Mouse (Mus musculus) heart, postnatal 36 days (tissue): ENCODE results near the gene Adamts18. TPM values are rescaled to one million over a fixed set of nuclear protein-coding genes. Genes with fewer than 3 reads are reported as not detected.

Experiments
- DNase-seq, 2 experiments: peaks; one replicate each; pipeline ENCODE4 v3.0.0; 2021 to 2022
- intact Hi-C: fragments of 180-260 bp; cut with DNase I; formaldehyde crosslinking; loops from one replicate; pipeline ENCODE4 v1.15.1; 2025
- total RNA-seq, 2 experiments: library from RNA; stranded (reverse); gene quantifications; 2 replicates each; pipeline ENCODE4 v1.2.3; 2021

Adamts18 gene
- total RNA-seq, 2 experiments from 2014 or later, result not detected

DNA sequence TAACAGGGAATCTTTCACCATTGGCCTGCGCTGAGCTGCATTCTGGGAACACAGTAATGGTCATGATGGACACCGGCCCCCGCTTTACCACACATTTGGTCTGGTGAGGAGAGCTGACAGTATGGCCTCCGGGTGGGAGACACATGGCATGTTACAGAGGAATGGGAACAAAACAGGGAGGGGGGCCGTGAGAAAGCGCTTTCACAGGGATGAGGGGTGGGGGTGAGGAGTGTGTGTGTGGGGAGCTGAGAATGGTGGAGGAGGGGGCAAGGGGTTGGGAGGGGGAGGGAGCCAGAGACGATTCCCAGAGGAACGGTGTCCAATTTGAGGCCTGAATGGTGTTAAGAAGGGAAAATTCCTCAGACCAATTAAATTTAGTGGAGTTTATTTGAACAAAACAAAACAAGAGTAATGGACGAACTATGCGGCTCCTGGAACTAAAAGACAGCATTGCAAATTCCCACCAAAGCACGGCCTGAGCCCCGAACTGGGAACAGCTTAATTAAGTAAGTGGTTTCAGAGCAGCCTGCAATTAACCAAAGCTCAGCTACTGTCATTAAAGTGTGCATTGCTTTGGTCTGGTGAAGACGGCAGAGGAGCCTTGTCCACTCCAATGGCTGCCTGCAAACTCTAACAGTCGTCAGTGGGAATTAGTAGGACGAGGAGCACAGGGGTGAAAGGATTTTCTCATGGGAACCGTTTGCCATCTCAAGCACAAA is 181.7 kb downstream of the Adamts18 start:
- intact Hi-C loops, result loop anchor here (10.0 kb wide), 1 partner anchor 468 kb away; the partner anchor contains the start of gene Nudt7
- no peak for DNase-seq

DNA sequence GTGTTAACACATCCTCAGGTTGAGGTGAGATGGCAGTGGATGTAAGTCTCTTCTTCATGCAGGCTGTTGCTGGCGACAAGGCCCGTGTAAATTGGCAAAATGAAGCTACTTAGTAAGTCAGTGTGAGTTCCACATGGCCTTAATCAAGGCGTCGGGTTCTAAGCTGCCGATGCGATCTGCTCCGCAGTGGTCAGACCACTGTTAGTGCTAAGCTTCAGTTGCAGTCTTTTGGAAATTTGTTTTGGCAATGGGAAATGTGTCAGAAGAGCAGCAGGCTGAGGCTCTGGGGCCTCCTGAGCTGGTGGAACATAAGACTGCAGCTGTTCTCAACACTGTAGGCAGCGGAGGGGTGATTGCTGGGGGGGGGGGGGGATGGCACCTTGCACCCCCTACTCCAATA is 182.6 kb downstream of the Adamts18 start:
- no peak for DNase-seq
- intact Hi-C loops, result loop anchor here (2.0 to 10.0 kb wide), 3 partner anchors 185 to 469 kb away; partner anchors contain the start of gene Nudt7

DNA sequence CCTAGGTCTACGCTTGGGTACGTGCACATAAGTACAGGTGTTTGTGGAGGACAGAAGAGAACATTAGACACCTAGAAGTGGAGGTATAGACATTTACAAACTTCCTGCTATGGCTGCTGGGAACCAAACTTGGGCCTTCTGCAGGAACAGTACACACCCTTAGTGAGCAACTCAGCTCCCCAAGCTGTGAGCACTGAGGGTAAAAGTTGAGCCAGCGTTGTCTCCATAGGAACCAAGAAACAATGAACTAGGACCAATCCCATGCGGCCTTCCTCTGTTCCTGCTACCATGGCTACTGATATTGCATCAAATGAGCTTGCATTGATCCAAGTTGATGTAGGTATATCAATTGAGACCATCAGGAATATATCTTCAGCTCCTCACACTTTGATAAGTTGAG is 183.5 kb downstream of the Adamts18 start:
- intact Hi-C loops, result loop anchor here (2.0 to 10.0 kb wide), 3 partner anchors 186 to 470 kb away; partner anchors contain the start of gene Nudt7

DNA sequence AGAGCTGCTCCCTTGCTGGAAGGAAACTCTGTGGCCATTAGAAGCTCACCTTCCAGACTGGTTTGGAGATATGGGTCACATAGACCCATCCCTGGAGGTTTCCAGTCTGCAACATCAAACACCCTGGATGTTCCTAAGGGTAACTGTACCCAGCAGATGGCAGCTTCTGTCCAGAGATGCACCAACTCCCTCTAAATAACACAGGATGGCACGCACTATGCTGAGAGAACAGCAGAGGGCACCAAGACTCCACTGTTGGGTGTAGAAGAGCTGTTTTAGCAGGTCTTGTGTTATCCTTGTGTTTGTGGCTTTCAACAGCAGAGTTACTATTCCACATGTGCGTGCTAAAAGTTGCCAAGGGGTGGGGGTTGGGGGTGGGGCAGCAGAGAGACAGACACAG is 184.0 kb downstream of the Adamts18 start:
- DNase-seq, result peak; percentile 67 to 76
- intact Hi-C loops, result loop anchor here (1.0 to 10.0 kb wide), 6 partner anchors 186 to 773 kb away; partner anchors contain the start of genes Nudt7 and Wwox

More for the DNA sequence above, 183.5 kb downstream of the Adamts18 start:
- no peak for DNase-seq

DNA sequence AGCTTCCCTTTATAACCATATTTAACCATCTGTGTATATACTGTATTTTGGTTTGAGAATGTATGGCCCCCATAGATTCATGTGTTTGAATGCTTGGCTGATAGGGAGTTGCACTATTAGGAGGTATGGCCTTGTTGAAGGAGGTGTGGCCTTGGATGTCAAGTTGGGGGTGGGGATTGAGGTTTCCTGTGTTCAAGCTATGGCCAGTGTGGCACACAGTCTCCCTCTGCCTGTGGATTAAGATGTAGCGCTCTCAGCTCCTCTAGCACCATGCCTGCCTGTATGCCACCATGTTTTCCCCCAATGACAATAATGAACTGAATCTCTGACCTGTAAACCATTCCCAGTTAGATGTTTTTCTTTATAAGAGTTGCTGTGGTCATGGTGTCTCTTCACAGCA is 188.4 kb downstream of the Adamts18 start:
- no peak for DNase-seq
- intact Hi-C loops, result loop anchor here (5.0 to 10.0 kb wide), 2 partner anchors 475 to 777 kb away; partner anchors contain the start of genes Nudt7 and Wwox

DNA sequence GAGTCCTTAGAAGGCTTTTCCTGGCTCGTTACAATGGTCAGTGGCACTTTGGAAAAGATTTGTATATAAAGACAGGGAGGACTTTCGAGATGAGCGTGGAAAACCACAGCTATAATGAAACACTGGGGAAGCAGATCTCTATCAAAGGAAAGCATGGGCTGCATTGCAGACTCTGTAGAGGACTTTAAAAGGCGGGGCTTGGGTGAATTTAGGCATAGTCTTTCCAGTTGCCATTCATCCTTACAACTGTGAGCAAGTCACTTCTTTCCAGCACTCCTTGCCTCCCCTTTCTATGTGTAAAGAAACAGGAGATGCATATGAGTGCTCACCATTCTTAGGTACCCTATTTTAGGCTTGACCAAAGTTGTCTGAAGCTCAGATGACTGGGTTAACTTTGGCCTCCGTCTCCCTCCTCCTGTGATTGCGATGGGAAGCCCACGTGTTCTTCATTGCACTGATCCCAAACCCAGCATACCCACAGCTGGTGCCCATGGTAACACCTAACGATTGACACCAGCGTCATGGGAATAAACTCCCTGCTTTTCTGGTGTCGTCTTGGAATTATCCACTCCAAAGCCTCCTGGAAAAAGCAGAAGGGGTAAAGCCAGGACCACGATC is 191.7 kb downstream of the Adamts18 start:
- intact Hi-C loops, result no loop called here
- no peak for DNase-seq

DNA sequence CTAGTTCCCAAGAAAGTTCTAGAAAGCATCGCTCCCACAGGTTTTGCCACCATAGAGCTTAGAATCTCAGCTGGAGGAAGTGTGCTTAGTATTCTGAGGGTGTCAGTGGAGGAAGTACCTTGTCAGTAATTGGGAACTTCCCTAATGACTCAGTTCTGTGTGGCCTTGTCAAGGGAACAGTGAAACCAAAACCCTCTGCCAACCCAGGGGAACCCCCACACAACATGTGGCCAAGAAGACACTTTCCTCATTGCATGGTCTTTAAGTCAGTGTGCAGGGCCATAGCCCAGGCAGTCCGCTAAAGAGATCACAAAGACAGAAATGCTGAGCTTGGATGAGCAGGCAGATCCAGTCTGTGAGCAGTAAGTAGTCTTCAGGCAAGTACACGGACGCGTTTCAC is 192.4 kb downstream of the Adamts18 start:
- no peak for DNase-seq
- intact Hi-C loops, result no loop called here

DNA sequence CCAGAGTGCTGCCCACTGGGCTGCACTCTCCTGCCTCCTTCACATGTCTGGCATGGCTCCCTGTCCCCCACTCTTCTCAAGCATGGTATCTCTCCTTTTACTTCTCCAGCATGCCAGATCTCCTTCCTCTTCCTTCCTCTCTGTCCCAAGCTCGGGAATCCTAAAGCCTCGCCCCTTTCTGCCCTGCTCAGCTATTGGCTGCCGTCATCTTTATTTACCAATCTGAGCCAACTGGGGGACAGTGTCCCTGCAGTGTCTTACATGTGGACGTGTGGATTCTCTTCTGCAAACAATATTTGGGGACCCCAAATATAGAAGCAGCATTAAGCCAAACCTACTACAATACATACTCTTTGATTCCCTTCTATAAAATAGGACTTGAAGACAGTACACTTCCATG is 195.4 kb downstream of the Adamts18 start:
- DNase-seq, result no peak
- intact Hi-C loops, result no loop called here

DNA sequence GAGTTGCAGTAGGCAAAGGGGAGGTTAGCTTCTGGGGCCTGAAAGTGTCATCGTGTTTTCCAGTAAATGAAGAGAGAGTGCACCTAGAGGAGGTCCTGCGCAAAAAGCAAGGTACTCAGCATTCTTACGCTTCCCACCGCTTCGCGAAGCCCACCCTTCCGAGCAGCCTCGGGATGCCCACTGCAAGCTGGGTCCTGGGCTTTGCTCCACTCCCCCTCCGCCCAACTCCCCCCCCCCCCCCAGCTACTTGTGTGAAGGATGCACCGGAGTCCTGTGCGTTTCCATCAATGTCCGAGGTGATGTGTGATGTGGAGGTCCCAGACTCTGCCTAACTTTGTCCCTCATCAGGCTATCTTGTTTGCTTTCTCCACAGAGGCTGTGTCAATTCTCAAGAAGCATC is 196.1 kb downstream of the Adamts18 start:
- intact Hi-C loops, result no loop called here
- DNase-seq, result no peak

Other genes with a start within 250 kb of the Adamts18 start
- gene Mon1b, start 213.2 kb downstream of the Adamts18 start, total RNA-seq, result 1 to 10 TPM; 5.5 to 5.7 TPM
- gene Syce1l, start 205.5 kb downstream of the Adamts18 start, total RNA-seq, result not detected